Mouse (Mus musculus) adrenal gland, postnatal 36 days (tissue): ENCODE data around the gene Opcml. TPM values are rescaled to one million over a fixed set of nuclear protein-coding genes. Genes with fewer than 3 reads are reported as not detected.

Experiments used
- DNase-seq, 2 experiments: peaks; one replicate each; pipeline ENCODE4 v3.0.0; 2021; ENCODE audit warnings: mixed read lengths in 1 of 2
- total RNA-seq, 2 experiments: library from RNA; stranded (reverse); gene quantifications; 2 replicates each; pipeline ENCODE4 v1.2.3; 2021

Opcml gene
- total RNA-seq, 2 experiments from 2014 or later, result 1.3 to 2.3 TPM

DNA sequence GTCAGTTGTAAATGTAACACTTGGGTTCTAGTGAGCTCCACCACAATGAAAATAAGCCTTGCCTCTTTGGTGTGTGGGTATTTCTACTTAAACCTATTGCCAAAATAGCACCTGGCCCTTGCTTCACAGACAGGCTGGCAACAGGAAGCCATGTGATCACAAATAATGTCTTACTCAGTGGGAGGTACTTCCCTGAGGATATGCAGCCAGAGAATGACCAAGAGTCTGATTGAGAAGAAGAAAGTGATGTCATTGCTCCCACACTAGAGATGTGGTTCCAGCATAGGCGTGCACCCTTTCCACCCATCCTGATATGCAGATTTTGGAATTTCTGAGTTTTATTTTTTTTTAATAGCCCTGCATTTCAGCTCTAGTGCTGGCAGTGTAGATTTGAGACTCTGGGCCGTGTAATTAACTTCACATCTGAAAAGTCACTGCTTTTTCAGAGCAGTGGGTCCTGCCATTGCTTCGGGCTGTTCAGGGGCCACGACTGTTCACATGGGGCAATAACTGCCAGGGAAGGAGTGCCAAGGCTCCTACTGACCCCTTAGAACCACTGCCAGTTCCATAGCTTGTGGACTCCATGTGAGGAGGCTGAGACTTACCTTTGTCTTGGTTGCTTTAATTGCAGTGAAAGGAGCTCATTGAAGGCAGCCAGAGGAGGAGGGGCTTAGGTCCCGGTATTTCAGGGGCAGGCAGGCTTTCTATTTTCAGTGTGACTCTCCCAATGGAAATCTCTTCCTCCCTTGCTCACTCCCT is 649.0 kb downstream of the Opcml start:
- no peak for DNase-seq

DNA sequence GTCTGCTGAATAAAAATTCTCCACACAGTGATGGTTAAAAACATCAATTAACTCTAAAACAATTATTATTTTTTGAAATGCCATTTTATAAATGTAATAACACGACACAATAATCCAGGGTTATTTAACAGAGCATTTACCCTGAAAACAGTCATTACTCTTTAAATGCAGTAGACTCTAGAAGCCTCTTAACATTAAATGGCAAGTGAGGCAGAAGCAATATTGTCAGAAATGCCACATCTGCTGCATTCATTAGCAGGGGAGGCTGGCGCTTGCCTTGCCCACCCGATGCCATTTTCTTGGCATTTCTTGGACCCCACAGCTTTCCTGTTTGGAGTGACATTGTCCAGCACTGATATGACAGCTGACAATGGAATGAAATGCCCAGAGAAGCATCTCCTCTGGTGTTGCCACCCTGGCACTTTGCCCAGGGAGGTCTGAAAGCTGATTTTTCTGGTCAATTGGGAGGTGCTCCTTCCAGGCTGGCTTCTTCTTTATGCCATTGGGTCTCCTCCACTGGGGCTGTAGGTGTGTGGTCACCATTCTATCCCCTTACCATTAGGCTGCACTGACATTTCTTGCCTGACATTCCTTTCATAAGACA is 649.7 kb downstream of the Opcml start:
- no peak for DNase-seq

DNA sequence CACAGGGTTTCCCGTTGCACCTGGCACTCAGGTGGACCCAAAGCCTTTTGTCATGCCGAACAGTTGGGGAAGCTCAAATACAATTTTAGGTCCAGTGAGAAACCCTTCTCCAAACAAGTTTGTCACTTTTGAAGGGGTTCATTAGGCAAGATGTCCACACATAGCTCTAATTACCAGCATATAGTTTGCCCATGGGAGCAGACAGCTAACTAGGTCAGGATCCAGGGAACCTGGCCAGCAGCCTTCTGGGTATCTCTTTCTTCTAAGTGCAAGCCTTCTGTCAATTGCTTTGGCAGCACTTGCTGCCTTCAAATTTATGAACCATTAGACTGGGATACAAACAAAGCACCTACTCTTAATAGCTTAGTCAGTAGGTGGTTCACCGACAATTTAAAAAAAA is 653.9 kb downstream of the Opcml start:
- DNase-seq, result peak in 1 of 2 experiments; percentile 2

DNA sequence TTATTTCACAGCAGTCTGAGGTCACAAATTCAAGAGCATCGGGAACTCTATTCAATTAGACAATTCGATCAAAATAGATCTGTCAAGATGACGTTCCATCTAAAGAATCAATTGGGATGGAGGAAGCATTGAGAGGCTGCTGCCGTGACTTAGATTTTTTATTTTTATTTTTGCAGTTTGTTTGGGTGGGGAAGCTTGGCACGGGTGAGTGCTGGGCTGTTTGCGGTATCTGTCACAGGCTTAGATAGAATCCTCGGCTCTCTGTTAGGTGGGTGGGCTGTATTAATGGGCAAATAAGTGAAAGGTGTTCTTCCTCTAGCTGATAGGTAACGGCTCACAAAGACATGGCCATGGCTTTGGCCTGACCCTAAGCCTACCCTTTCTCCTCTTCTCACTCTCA is 654.4 kb downstream of the Opcml start:
- no peak for DNase-seq

DNA sequence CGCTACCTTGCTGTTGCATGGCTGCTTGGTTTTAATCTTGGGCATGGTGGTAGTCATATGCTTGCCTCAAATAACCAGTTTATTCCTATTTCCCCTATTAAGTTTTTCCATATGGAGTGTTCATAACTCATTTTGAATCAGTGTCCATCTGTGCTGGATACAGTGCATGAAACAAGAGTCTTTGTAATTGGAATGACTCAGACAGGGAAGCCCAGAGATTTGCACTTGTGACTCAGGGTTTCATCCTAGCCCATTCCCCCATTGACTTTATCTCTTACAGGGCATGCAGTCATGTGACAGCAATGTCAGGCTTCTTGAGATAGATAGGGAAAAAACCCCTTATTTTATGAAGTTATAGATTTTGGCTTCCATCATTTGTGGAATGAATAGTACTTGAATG is 655.3 kb downstream of the Opcml start:
- no peak for DNase-seq

DNA sequence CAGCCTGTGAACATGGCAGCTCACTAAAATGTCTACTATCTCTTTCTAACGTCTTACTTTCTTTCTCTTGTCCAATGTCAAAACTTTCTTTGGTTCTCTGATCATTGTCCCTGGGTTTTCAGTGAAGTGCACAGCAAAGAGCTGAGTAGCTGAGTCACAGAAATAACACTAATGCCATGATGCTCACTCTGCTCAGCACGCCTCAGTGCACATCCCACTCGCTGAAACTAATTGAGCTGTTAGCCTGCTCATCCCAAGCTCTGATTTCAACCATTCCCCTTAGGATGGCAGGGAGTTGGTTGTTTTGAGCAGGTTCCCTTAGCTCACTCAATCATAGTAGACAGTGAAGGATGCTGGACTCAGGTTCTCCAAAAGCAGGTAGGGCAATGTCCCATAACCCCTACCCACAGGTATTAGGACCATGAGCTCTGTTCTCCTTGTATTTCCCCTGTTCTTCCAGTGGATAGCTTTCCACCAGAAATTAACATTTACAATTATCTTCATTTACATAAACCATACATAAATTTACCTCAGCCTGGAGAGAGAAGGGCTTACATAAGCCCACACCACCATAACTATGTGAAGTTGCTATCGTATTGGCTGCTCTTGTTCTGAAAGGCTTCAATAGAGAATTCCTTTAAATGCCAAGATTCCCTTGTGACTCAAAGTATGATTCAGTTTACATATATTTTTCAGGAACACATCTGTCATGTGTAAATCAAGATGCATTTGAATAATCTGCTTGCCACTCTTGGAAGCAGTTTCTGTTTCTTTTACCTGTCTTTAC is 655.9 kb downstream of the Opcml start:
- no peak for DNase-seq

DNA sequence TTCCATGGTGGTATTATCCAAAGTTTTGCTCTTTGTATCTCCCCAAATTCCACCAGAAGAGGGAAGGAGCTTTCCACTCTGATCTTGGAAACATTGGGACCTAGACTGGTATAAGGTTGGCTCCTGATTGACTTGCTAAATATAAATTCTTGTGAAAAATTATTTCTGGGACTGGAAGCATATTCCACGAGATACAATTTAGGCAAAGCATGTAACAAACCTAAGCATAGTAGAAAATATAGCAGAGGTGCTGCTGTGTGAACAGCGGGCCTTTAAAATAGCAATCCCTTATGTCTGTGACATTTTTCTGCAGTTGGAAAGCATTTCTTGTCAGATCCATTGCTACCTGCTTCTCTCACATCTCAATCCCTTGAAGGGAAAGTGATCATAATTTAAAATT is 661.9 kb downstream of the Opcml start:
- DNase-seq, result no peak

DNA sequence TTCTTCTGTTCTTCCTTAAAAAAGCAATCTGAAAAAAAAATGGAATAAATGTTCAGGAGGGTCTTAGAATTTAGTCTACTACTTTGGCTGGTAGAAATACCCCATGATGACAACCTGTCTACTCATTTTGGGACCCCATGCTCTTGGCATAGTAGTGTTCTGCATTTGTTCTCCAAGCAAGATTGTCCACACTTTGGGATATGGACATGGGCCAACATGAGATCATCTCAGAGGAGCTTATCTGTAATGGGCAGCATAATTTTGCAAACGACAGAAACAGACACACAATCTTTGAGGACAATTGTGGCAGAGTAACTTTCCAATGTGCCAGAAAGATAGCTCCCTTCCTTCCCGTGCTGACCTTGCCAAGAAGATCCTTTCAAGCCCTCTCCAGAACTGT is 662.5 kb downstream of the Opcml start:
- DNase-seq, result no peak

DNA sequence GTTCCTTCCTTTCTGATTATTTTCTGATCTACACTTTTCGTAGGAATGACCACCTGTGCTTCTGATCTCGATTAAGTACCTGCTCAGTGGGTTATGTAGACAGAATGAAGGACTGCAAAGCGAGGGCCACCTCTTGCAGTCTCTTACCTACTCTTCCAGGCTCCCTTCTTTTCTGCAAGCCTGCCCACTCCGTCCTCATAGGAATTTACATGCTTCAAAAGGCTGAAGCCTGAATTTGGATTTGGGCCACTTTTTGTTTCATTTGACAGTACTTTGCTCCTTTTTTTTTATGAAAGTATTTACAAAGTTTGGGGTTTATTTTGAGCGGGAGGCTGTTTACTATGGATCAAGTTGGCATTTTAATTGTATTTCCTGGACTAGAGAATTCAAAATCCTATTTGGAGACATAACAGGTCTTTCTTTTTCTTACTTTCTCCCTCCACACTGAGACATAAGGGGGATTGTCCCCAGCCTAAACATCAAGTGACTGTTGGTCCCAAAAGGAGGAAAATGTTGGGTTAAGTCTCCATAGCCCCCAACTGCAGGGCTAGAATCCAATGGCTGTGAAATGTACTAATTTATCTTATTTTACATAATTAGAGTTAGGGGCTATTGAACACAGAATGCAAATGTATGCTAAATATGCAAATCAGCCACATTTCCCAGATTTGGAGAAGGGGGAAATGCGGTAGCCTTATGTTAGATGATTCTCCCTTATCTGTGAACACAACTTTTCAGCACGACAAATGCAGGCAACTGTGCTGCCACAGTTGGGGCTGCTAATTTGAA is 667.6 kb downstream of the Opcml start:
- no peak for DNase-seq

DNA sequence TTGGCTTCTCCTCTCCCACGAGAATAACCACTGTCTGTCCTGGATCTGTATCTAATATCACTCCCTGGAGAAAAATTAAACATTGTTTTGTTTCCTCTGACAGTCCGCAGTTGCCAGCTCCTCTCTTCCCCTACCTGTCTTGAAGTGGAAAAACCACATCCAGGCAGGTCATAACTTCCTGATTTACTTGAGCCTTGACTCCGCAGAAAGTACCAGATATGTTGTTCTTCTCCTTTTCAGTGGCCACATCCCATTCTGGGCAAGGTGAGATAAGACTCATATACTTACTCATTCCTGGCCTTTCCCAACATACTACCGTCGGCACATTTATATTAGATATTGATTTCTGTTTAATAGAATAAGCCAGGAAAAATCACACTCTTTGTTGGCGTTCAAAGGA is 673.0 kb downstream of the Opcml start:
- no peak for DNase-seq

DNA sequence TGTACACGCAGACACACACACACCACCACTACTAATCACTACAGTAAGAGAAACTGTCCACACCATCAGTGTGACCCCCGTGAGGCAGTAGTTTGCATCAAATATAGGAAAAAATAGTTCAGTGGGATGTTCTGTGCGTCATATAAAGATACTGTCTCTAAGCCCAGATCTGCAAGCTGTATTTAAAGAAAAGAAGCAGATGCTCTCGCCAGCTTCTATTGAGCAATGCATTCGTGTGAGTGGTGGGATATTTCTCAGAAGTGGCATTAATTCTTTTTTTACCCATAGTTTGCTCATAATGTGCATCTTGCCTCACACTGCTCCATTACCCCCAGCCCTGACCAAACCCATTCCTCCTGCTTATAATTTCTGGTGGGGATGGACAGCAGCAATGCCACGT is 678.8 kb downstream of the Opcml start:
- DNase-seq, result no peak

DNA sequence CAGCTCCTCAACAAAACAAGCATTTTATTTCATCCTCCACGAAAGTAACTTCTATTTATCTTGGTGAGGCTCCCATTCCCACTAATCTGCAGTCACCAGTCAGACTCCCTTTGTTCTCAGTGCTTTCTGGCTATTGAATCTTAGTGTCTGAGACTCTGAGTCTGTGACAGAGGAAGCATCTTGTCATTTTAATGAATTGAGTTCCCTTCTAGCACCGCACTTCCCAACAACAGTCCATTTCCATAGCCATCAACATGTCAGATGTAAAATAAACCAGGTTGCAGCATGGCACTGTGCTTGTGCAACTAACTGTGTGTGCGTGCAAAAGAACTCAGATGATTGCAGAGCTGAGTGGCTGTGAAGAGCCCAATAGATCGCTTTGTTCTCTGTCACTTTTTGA is 680.9 kb downstream of the Opcml start:
- DNase-seq, result no peak

DNA sequence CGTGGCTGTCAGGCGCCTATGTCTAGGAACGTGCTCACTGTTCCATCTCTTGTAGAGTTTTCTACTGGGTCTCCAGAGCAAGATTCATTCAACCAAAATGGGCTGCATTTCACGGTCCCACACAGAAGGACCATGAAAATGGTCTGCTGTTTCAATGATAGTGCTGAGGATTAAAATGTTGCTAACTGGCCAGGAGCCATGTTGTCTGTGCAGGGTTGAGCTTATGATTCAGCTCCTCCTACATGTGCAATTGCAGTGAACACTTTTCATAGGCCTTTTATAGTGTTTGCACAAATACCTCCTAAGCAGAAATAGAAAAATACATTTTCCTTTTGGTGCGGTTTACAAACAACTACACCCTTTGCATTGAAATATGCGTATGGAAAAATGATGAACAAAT is 684.0 kb downstream of the Opcml start:
- no peak for DNase-seq

DNA sequence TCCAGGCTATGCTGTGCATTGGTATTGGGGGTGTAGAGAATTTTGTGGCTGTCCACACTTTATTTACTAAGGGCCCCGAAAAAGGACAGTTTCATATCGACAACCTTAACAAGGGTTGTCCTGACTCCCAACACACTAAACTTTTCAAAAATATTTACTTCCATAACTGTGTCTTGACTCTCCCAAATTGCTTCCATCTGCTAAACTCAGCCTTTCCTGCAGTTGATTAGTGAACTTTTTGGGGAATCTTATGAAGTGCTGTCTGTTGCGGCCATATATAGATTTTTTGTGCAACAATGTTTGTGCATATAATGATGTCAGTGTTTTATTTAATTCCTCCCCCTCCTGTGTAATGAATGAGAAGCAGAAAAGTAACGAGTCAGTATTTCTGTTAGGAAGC is 690.7 kb downstream of the Opcml start:
- DNase-seq, result no peak

DNA sequence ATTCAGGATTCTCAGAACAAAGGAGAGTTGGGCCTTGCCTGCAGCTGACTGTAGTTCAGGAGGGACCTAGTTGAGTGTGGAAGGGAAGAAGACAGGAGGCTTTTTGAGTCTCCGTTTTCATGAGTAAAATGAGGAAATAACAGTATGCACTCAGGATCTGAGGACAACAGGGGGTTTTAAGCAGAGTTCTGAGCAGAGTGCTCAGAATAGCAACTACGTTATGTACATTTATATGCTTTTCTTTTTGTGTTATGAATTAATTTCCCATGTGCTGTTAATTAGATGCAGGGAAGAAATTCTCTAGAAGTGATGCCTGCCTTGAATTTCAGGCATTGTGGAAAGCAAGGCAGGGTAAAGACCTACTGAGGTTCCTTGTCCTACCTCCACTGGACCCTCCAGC is 697.9 kb downstream of the Opcml start:
- DNase-seq, result no peak

DNA sequence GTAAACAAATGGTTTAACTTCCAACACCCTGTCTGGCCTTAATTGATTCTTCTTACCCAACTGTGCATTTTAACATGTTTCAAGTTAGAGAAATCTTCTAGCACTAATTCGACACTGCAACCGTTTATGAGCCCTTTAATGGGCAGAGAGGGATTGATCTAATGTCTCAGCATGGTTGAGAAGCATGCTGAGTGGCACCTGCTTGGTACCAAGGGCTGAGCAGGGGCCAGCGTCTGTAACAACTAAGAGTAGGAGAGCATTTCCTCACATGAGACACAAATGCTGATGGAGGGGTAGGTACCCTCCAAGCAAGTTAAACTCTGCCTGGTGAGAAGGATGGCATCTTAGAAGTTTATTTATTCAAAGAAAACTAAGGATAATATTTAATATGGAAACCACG is 699.3 kb downstream of the Opcml start:
- DNase-seq, result no peak

DNA sequence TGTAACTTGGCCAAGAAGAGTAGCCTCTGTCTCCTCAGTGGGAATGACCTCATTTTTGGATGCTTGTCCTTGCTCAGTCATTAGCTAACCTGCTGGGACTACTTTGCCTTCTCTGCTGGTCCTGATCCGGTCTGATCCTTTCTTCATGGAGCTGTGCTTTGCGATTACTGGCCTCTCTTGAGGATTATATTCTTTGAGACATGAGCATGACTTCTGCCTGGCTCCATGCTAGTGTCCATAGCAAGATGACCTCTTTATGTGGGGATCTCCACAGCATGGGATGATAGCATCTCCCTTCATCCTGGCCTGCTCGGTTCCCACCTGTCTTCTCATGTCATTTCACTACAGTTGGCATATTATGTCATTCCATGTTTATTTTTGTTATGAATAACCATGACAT is 699.8 kb downstream of the Opcml start:
- no peak for DNase-seq

DNA sequence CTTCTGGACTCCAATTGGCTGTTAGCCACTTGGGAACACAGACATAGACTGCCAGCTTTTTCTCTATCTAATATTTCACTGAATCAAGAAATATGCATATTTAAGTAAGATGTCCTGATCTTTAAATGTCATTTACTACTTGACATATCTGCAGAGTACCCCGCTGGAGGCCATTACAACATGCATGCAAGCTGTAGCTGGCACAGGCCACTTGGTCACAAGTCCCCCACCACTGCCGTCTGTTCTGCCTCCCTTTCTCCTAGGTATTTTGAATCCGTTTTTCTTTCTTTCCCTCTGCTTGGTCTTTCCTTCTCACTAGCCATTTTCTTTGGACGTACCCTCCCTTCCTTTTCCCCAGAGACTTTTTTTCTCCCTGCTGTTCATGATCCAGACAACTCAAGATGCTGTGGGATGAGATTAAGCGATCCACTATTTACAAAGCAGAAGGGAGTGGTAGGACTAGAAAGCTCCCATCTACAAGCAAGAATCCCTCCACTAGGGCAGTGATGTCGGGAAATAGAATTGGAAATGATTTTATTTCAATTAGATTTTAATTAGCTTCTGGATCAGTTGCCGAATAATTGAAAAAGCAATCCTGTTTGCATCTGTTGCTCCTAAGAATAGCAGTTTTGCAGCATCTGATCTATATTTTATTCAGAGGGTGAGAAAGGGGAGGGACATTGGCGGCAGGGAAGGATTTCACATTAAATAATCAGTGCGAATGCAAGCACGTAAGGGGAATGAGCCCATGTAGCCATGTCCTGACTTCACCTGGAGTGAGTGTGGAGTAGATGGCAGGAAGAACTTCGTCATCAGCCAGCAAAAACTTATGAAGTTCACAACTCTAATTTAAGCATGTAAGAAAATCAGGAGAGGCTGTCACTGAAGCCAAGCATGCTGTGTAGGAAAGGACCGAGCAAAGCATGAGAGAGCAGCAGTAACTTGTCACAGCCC is 709.5 kb downstream of the Opcml start:
- no peak for DNase-seq

DNA sequence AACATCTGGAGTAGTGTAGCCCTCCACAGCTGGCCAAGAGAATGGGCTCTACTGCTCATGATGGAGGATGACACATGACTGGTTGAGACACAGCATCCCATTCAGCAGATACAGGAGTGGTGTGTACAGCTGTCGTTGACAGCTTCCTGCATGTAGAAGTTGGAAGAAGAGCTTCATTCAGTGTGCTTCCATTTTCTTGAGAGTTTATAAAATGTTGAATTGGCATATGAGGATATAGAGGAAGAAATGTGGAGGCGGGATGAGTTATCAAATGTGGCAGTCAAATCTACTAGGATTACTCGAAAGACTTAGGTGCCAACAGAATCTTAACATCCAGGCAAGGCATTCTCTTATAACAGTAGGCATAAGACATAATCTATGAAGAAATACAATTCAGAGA is 723.3 kb downstream of the Opcml start:
- no peak for DNase-seq

DNA sequence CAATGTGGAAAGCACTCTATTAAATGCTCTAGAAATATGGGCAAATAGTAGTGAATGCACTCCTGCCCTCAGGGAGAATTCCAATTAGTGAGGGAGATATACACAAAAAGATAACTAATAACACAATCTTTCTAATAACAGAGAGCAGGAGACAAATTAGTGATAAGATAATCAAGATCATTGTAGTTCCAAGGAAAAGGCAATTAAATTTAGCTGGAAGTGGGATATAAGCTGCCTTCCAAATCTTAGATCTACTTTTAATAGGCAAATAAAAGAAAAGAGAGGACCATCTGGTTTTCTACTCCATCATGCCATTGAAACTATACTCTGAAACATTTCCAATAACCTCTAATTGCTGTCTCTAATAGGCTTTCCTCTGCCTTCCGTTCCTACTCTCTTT is 742.6 kb downstream of the Opcml start:
- DNase-seq, result no peak

DNA sequence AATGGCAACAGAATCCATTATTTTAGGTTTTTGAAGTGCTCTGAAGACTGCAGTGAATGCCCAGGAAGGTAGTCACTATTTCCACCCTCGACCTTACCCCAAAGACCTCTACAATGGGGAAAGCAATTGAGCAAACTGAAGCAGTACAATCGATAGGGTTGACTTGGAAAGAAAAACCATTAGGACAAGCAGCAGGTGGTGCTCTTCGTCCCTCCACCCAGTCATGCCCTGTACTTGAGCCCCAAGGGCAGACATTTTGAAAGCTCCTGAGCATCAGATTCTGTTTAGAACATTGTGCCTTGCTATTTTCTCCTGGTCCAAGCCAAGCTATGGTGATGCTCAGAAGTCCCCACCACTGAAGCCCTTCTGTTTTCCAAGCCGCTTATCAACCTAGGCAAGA is 744.4 kb downstream of the Opcml start:
- DNase-seq, result peak in 1 of 2 experiments; percentile 1
